Mouse (Mus musculus) myocyte (in vitro differentiated cells): Measurements from ENCODE around the gene Cdc42se1. TPM values are rescaled to one million over a fixed set of nuclear protein-coding genes. Genes with fewer than 3 reads are reported as not detected.
A peak's percentile ranks its signal among the peaks of the same experiment; 100 is the strongest.

Experiments used
- H3K27me3 ChIP-seq: one replicate; pipeline ENCODE4 v1.6.1; 2011; ENCODE audit not compliant: control insufficient read depth, insufficient read depth, insufficient read length
- H3K36me3 ChIP-seq: one replicate; pipeline ENCODE4 v1.6.1; 2011; ENCODE audit not compliant: control insufficient read depth, insufficient read depth
- H3K4me2 ChIP-seq: one replicate; pipeline ENCODE4 v1.6.1; 2011; ENCODE audit warnings: low read depth, control low read depth
- H3K4me3 ChIP-seq: one replicate; pipeline ENCODE4 v1.5.1; 2011; ENCODE audit warnings: mild to moderate bottlenecking, control low read depth, moderate library complexity
- H3K79me2 ChIP-seq: one replicate; pipeline ENCODE4 v1.6.1; 2011; ENCODE audit not compliant: control insufficient read depth, insufficient read depth
- H3ac ChIP-seq: one replicate; pipeline ENCODE4 v1.6.1; 2011; ENCODE audit not compliant: control insufficient read depth, insufficient read length
- CEBPB ChIP-seq: IDR thresholded peaks from 2 replicates; pipeline ENCODE4 v1.6.1; 2011; ENCODE audit warnings: mild to moderate bottlenecking, moderate library complexity; ENCODE audit not compliant: poor library complexity, insufficient read depth, severe bottlenecking
- E2F4 ChIP-seq: IDR thresholded peaks from one replicate; pipeline ENCODE4 v1.6.1; 2011; ENCODE audit warnings: mild to moderate bottlenecking, control low read depth, moderate library complexity; ENCODE audit not compliant: insufficient read depth
- MAX ChIP-seq: IDR thresholded peaks from one replicate; pipeline ENCODE4 v1.6.1; 2011; ENCODE audit warnings: low read depth, mild to moderate bottlenecking, control low read depth
- MYOD1 ChIP-seq, 3 experiments: IDR thresholded peaks; one replicate each; pipeline ENCODE4 v1.6.1; 2011; ENCODE audit warnings: control low read depth in 2 of 3, low read depth in 2 of 3, mild to moderate bottlenecking in 2 of 3, moderate library complexity in 1 of 3; ENCODE audit not compliant: insufficient read length in 2 of 3, control insufficient read depth in 1 of 3
- MYOG ChIP-seq, 3 experiments: IDR thresholded peaks; one replicate each; pipeline ENCODE4 v1.6.1; 2011; ENCODE audit warnings: control low read depth in 2 of 3, low read depth in 2 of 3, mild to moderate bottlenecking in 2 of 3; ENCODE audit not compliant: insufficient read length in 2 of 3, control insufficient read depth in 1 of 3, insufficient read depth in 1 of 3
- POLR2A ChIP-seq: IDR thresholded peaks from one replicate; pipeline ENCODE4 v1.6.1; 2011; ENCODE audit warnings: low read depth, mild to moderate bottlenecking, control low read depth, moderate library complexity; ENCODE audit not compliant: insufficient read length
- POLR2AphosphoS2 ChIP-seq: IDR thresholded peaks from one replicate; pipeline ENCODE4 v1.6.1; 2011; ENCODE audit warnings: low read depth, control low read depth; ENCODE audit not compliant: insufficient read length
- REST ChIP-seq: IDR thresholded peaks from one replicate; pipeline ENCODE4 v1.6.1; 2011; ENCODE audit warnings: mild to moderate bottlenecking, control low read depth, moderate library complexity; ENCODE audit not compliant: insufficient read depth, insufficient read length
- SRF ChIP-seq: IDR thresholded peaks from one replicate; pipeline ENCODE4 v1.6.1; 2011; ENCODE audit warnings: low read depth; ENCODE audit not compliant: control insufficient read depth, insufficient read length
- TCF12 ChIP-seq: IDR thresholded peaks from one replicate; pipeline ENCODE4 v1.6.1; 2011; ENCODE audit warnings: mild to moderate bottlenecking, control low read depth; ENCODE audit not compliant: poor library complexity, insufficient read depth, severe bottlenecking
- TCF3 ChIP-seq: IDR thresholded peaks from one replicate; pipeline ENCODE4 v1.6.1; 2011; ENCODE audit warnings: low read depth, control low read depth; ENCODE audit not compliant: insufficient read length
- USF1 ChIP-seq: IDR thresholded peaks from one replicate; pipeline ENCODE4 v1.6.1; 2011; ENCODE audit warnings: low read depth, mild to moderate bottlenecking, control low read depth, moderate library complexity
- polyA plus RNA-seq: library from polyadenylated mRNA; unstranded; fragments of >200 nt; fragmentation: generic; extraction: Trizol; gene quantifications from one replicate; pipeline ENCODE4 v1.2.1, GENCODE M21; 2012; ENCODE audit warnings: missing spikeins

Gene Cdc42se1
- polyA plus RNA-seq, 1 experiment, result 61.5 TPM

- H3K79me2 ChIP-seq, result no peaks in the 10 kb centered on the region
- no peak for TF ChIP-seq REST
- peak; percentile 33 to 53 (median 47) for TF ChIP-seq MYOD1 (IDR thresholded peaks at IDR 0.05; ENCODE audit: control insufficient read depth in 1 of 3, insufficient read length in 2 of 3, low read depth in 2 of 3)
- TF ChIP-seq MYOG (IDR thresholded peaks at IDR 0.05; ENCODE audit: control insufficient read depth in 1 of 3, insufficient read depth in 1 of 3, insufficient read length in 2 of 3, low read depth in 2 of 3), result peak in 1 of 3 experiments; percentile 72
- TF ChIP-seq E2F4, result no peak
- TF ChIP-seq CEBPB, result no peak
- TF ChIP-seq TCF12, result peak; percentile 60
- H3K27me3 ChIP-seq, result no peaks in the 10 kb centered on the region
Observed at GRCm38 (mm10) chr3:95195772-95196171, 32.8 kb upstream of the Cdc42se1 start.

DNA sequence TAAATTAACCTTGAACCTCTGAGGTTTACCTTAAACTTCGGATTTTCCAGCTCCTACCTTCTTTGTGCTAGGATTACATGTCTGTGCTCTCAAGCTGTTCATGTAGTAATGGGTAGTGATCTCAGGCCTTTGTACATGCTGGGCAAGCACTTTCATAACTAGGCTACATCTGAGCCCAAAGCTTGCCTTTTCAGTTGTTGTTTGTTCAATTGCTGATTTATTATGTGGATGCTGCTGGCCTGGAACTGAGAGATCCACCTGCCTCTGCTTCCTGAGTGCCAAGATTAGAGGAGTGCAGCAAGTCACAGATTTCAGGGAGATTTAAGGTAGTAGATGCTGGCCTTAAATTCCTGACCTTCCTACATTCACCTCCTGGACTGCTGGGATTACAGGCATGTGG, 29.4 kb upstream of the Cdc42se1 start:
- Histone ChIP-seq H3K4me2 (no peak overlapping the region), H3K27me3 (no peaks in the 10 kb centered on the region), H3K4me3 (no peak overlapping the region), H3ac (no peak overlapping the region), H3K36me3 (peaks cover 50% of the 10 kb centered on the region), H3K79me2 (no peaks in the 10 kb centered on the region)
- no peak for TF ChIP-seq MYOD1 (IDR thresholded peaks at IDR 0.05; ENCODE audit: control insufficient read depth in 1 of 3, insufficient read length in 2 of 3, low read depth in 2 of 3)
- no peak for TF ChIP-seq REST
- no peak for TF ChIP-seq MAX
- TF ChIP-seq TCF3, result no peak
- TF ChIP-seq MYOG (IDR thresholded peaks at IDR 0.05; ENCODE audit: control insufficient read depth in 1 of 3, insufficient read depth in 1 of 3, insufficient read length in 2 of 3, low read depth in 2 of 3), result no peak
- TF ChIP-seq CEBPB, result no peak
- TF ChIP-seq USF1, result no peak
- TF ChIP-seq SRF, result no peak
- no peak for TF ChIP-seq E2F4
- no peak for TF ChIP-seq POLR2A
- TF ChIP-seq TCF12, result no peak
- TF ChIP-seq POLR2AphosphoS2, result no peak

More at GRCm38 (mm10) chr3:95195772-95196171, 32.8 kb upstream of the Cdc42se1 start:
- H3ac ChIP-seq, result no peak overlapping the region
- no peak overlapping the region for H3K4me2 ChIP-seq
- H3K4me3 ChIP-seq, result no peak overlapping the region
- H3K36me3 ChIP-seq, result peaks cover 30% of the 10 kb centered on the region

GRCm38 (mm10) chr3:95200132-95200531, 28.4 kb upstream of the Cdc42se1 start:
- TF ChIP-seq TCF12, result no peak
- TF ChIP-seq SRF, result no peak
- no peak for TF ChIP-seq USF1
- no peaks in the 10 kb centered on the region for H3K79me2 ChIP-seq
- H3K4me3 ChIP-seq, result no peak overlapping the region
- H3ac ChIP-seq, result no peak overlapping the region
- no peak overlapping the region for H3K4me2 ChIP-seq
- H3K36me3 ChIP-seq, result peaks cover 54% of the 10 kb centered on the region
- H3K27me3 ChIP-seq, result no peaks in the 10 kb centered on the region

DNA sequence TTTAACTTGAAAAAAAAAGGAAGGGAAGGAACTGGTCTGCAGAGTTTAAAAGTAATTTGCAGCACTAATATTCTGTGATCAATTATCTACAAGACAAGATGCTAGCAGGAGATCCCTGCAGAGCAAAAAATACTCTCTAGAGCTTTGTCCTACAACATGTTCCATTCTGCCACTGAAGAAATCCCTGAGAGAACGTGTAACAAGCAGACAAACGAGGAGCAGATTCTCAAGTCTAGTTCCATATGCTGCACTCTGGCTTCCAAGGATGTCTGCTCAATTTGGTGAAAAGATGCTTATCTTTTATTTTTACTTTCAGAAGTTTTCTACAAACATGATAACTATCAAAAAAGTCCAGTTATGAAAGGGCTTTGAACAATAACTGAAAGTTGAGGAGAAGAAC, 28.0 kb upstream of the Cdc42se1 start:
- no peak overlapping the region for H3K4me3 ChIP-seq
- H3ac ChIP-seq, result no peak overlapping the region
- H3K27me3 ChIP-seq, result no peaks in the 10 kb centered on the region
- peaks cover 56% of the 10 kb centered on the region for H3K36me3 ChIP-seq
- H3K79me2 ChIP-seq, result no peaks in the 10 kb centered on the region
- TF ChIP-seq SRF (no peak), REST (no peak), USF1 (no peak), MAX (no peak), POLR2AphosphoS2 (no peak), TCF12 (no peak), POLR2A (no peak), MYOD1 (IDR thresholded peaks at IDR 0.05; ENCODE audit: control insufficient read depth in 1 of 3, insufficient read length in 2 of 3, low read depth in 2 of 3) (no peak), TCF3 (no peak), MYOG (IDR thresholded peaks at IDR 0.05; ENCODE audit: control insufficient read depth in 1 of 3, insufficient read depth in 1 of 3, insufficient read length in 2 of 3, low read depth in 2 of 3) (no peak), E2F4 (no peak), CEBPB (no peak)
- no peak overlapping the region for H3K4me2 ChIP-seq

GRCm38 (mm10) chr3:95203880-95204279, 24.7 kb upstream of the Cdc42se1 start:
- no peak overlapping the region for H3K4me3 ChIP-seq
- no peak overlapping the region for H3ac ChIP-seq
- no peaks in the 10 kb centered on the region for H3K27me3 ChIP-seq
- H3K36me3 ChIP-seq, result peaks cover 44% of the 10 kb centered on the region
- H3K4me2 ChIP-seq, result no peak overlapping the region
- no peaks in the 10 kb centered on the region for H3K79me2 ChIP-seq
- TF ChIP-seq CEBPB (no peak), MYOD1 (IDR thresholded peaks at IDR 0.05; ENCODE audit: control insufficient read depth in 1 of 3, insufficient read length in 2 of 3, low read depth in 2 of 3) (no peak), POLR2AphosphoS2 (no peak)
